ENCODE assay signal across 8 mouse cellular contexts in genomic region chr1:55052355-55052953, GRCm38 (mm10). TPM values are rescaled to one million over a fixed set of nuclear protein-coding genes. Genes with fewer than 3 reads are reported as not detected.
DNase-seq lines count a peak whose midpoint lies in the region; ATAC-seq and TF ChIP-seq lines count a peak whose summit lies in the region.

Coq10b (plus strand) TSS chr1:55052770.

- peak; percentile 100 for ATAC-seq in forebrain, embryonic 11.5 days (replicated peaks; ENCODE audit: low FRiP score)
- ATAC-seq in heart, embryonic 16.5 days (replicated peaks; ENCODE audit: extremely low read depth, insufficient read depth, low FRiP score): peak; percentile 100
- ATAC-seq in liver, embryonic 15.5 days (ENCODE audit: insufficient read depth): peak; percentile 97
- ATAC-seq in neural tube, embryonic 12.5 days (ENCODE audit: low FRiP score, low read depth): peak; percentile 100

- TF ChIP-seq POLR2A in CH12.LX (IDR thresholded peaks at IDR 0.05; ENCODE audit: low read depth, low read length): peak; percentile 72; the same call in 1 of the 2 replicates

- no peak for TF ChIP-seq EP300 in CH12.LX (IDR thresholded peaks at IDR 0.05; ENCODE audit: low read length)

- no peaks in the 10 kb centered on the region for H3K79me2 ChIP-seq in CH12.LX (replicated peaks; ENCODE audit: control insufficient read depth, extremely low read depth, insufficient read depth, poor library complexity, severe bottlenecking)

- peaks cover 0 to 4% of the 10 kb centered on the region in 2 experiments for H3K36me3 ChIP-seq in CH12.LX (replicated peaks in 1 of 2; ENCODE audit: control insufficient read depth in 1 of 2, insufficient read depth in 1 of 2, low read length in 1 of 2)
- H3K36me3 ChIP-seq in forebrain, embryonic 11.5 days (ENCODE audit: control insufficient read depth, insufficient read depth, low read length): no peaks in the 10 kb centered on the region
- peaks cover 6% of the 10 kb centered on the region; the same call in 1 of the 2 replicates for H3K36me3 ChIP-seq in heart, embryonic 16.5 days (ENCODE audit: control insufficient read depth, insufficient read depth)
- H3K36me3 ChIP-seq in liver, embryonic 15.5 days (replicated peaks): peaks cover 6% of the 10 kb centered on the region; the same call in 1 of the 2 replicates
- peaks cover 9% of the 10 kb centered on the region for H3K36me3 ChIP-seq in neural tube, embryonic 12.5 days

- H3K9me3 ChIP-seq in CH12.LX (replicated peaks; ENCODE audit: low read length): peaks cover 5% of the 10 kb centered on the region
- no peaks in the 10 kb centered on the region for H3K9me3 ChIP-seq in forebrain, embryonic 11.5 days (ENCODE audit: control insufficient read depth, low read length)
- H3K9me3 ChIP-seq in heart, embryonic 16.5 days (replicated peaks; ENCODE audit: control insufficient read depth, low read length): no peaks in the 10 kb centered on the region
- no peaks in the 10 kb centered on the region for H3K9me3 ChIP-seq in liver, embryonic 15.5 days (replicated peaks)
- no peaks in the 10 kb centered on the region for H3K9me3 ChIP-seq in neural tube, embryonic 12.5 days

- WGBS in forebrain, embryonic 11.5 days: under 1% methylated on average over 45 of the region's 46 CpGs
- under 1% methylated on average over 46 of the region's 46 CpGs for WGBS in heart, embryonic 16.5 days
- under 1% methylated on average over 46 of the region's 46 CpGs for WGBS in liver, embryonic 15.5 days (ENCODE audit: insufficient replicate concordance)
- under 1% methylated on average over 46 of the region's 46 CpGs for WGBS in neural tube, embryonic 12.5 days

- in situ Hi-C loops in CH12.LX (cut with MboI; ENCODE audit: low pct_ligation_motif_present, low pct_unique_long_range_greater_than_20kb, low sequenced_read_pairs): no loop called here

- peak within 1 kb of the TSS; percentile 64 to 81 (median 79) for H3K4me3 ChIP-seq in CH12.LX (replicated peaks in 1 of 3; ENCODE audit: low read depth in 2 of 3, low read length in 2 of 3, poor library complexity in 1 of 3)
- peak within 1 kb of the TSS; percentile 89 for H3K4me3 ChIP-seq in forebrain, embryonic 11.5 days (ENCODE audit: low read depth, low read length)
- peak within 1 kb of the TSS; percentile 85 for H3K4me3 ChIP-seq in heart, embryonic 16.5 days (ENCODE audit: low read length)
- peak within 1 kb of the TSS; percentile 86 for H3K4me3 ChIP-seq in liver, embryonic 15.5 days (replicated peaks)
- peak within 1 kb of the TSS; percentile 84 for H3K4me3 ChIP-seq in neural tube, embryonic 12.5 days

- dilution Hi-C loops in CH12.LX (cut with MboI; ENCODE audit: extremely low pct_ligation_motif_present, extremely low pct_unique_long_range_greater_than_20kb, low sequenced_read_pairs): no loop called here

- H3K27me3 ChIP-seq in CH12.LX (replicated peaks): no peaks in the 10 kb centered on the region
- no peaks in the 10 kb centered on the region for H3K27me3 ChIP-seq in forebrain, embryonic 11.5 days (ENCODE audit: control insufficient read depth, insufficient read depth, low read length)
- no peaks in the 10 kb centered on the region for H3K27me3 ChIP-seq in heart, embryonic 16.5 days (ENCODE audit: control insufficient read depth, insufficient read depth, low read length)
- H3K27me3 ChIP-seq in liver, embryonic 15.5 days: no peaks in the 10 kb centered on the region
- H3K27me3 ChIP-seq in neural tube, embryonic 12.5 days (replicated peaks): no peaks in the 10 kb centered on the region

- no peak within 1 kb of the TSS for H3K27ac ChIP-seq in CH12.LX (ENCODE audit: insufficient read depth, low read depth)
- H3K27ac ChIP-seq in forebrain, embryonic 11.5 days (ENCODE audit: low read depth, low read length): peak within 1 kb of the TSS; percentile 62
- peak within 1 kb of the TSS; percentile 90 for H3K27ac ChIP-seq in heart, embryonic 16.5 days (ENCODE audit: low read length)
- H3K27ac ChIP-seq in liver, embryonic 15.5 days (replicated peaks): peak within 1 kb of the TSS; percentile 99
- H3K27ac ChIP-seq in neural tube, embryonic 12.5 days: peak within 1 kb of the TSS; percentile 54

- peak within 1 kb of the TSS; percentile 58 for H3K9ac ChIP-seq in CH12.LX (ENCODE audit: insufficient read depth, low read depth)
- H3K9ac ChIP-seq in forebrain, embryonic 11.5 days (ENCODE audit: low read length): peak within 1 kb of the TSS; percentile 74
- peak within 1 kb of the TSS; percentile 76 for H3K9ac ChIP-seq in heart, embryonic 16.5 days (ENCODE audit: low read length)
- peak within 1 kb of the TSS; percentile 79 for H3K9ac ChIP-seq in liver, embryonic 15.5 days
- H3K9ac ChIP-seq in neural tube, embryonic 12.5 days: peak within 1 kb of the TSS; percentile 78

- peak; percentile 95 for DNase-seq in CH12.LX (ENCODE audit: extremely low read depth)
- DNase-seq in c-Kit-positive CD71-positive TER-119-negative erythroid progenitor cells, embryonic 14.5 days (ENCODE audit: low read depth): peak; percentile 96
- peak; percentile 99 for DNase-seq in forebrain, embryonic 11.5 days (ENCODE audit: low spot score)
- DNase-seq in kidney, postnatal 36 days: peak; percentile 99
- peak; percentile 98 for DNase-seq in telencephalon, adult 2 months (ENCODE audit: low read depth, low spot score)

- H3K4me2 ChIP-seq in CH12.LX (ENCODE audit: insufficient read depth, low read depth, poor library complexity, severe bottlenecking): peak within 1 kb of the TSS; percentile 76
- peak within 1 kb of the TSS; percentile 92 for H3K4me2 ChIP-seq in forebrain, embryonic 11.5 days (ENCODE audit: low read depth, low read length, severe bottlenecking)
- peak within 1 kb of the TSS; percentile 93 for H3K4me2 ChIP-seq in heart, embryonic 16.5 days (ENCODE audit: low read depth, low read length)
- H3K4me2 ChIP-seq in liver, embryonic 15.5 days: peak within 1 kb of the TSS; percentile 94
- H3K4me2 ChIP-seq in neural tube, embryonic 12.5 days (replicated peaks): peak within 1 kb of the TSS; percentile 78

- TF ChIP-seq CTCF in CH12.LX (conservative IDR thresholded peaks at IDR 0.05 in 1 of 2, IDR thresholded peaks at IDR 0.05 in 1 of 2; ENCODE audit: low read depth in 2 of 2, low read length in 2 of 2): no peak

- H3K4me1 ChIP-seq in CH12.LX (ENCODE audit: control insufficient read depth in 1 of 2, insufficient read depth in 2 of 2): peaks cover 3 to 40% of the 10 kb centered on the region in 2 experiments
- H3K4me1 ChIP-seq in forebrain, embryonic 11.5 days (replicated peaks; ENCODE audit: control insufficient read depth, insufficient read depth, low read length): peaks cover 10% of the 10 kb centered on the region
- peaks cover 14% of the 10 kb centered on the region for H3K4me1 ChIP-seq in heart, embryonic 16.5 days (ENCODE audit: control insufficient read depth, insufficient read depth, low read length)
- H3K4me1 ChIP-seq in liver, embryonic 15.5 days (replicated peaks): peaks cover 29% of the 10 kb centered on the region
- peaks cover 6% of the 10 kb centered on the region for H3K4me1 ChIP-seq in neural tube, embryonic 12.5 days

- no peak for TF ChIP-seq RAD21 in CH12.LX (IDR thresholded peaks at IDR 0.05; ENCODE audit: low read depth, low read length)

TF ChIP-seq in CH12.LX, 34 proteins besides CTCF, POLR2A, EP300 and RAD21 (continues in another document):
- TF ChIP-seq MAFK (IDR thresholded peaks at IDR 0.05; ENCODE audit: insufficient replicate concordance, low read length) (no peak), CHD1 (IDR thresholded peaks at IDR 0.05; ENCODE audit: low read depth, low read length) (no peak), MEF2A (IDR thresholded peaks at IDR 0.05; ENCODE audit: borderline replicate concordance, low read depth, low read length) (peak; percentile 33; the same call in 1 of the 2 replicates), E2F4 (IDR thresholded peaks at IDR 0.05; ENCODE audit: insufficient replicate concordance, low read depth, low read length) (no peak), PAX5 (IDR thresholded peaks at IDR 0.05; ENCODE audit: low read length) (no peak), ZMIZ1 (IDR thresholded peaks at IDR 0.05; ENCODE audit: low read depth, low read length) (peak; percentile 24; the same call in 1 of the 2 replicates), SMC3 (IDR thresholded peaks at IDR 0.05; ENCODE audit: low read depth, low read length) (no peak), NRF1 (IDR thresholded peaks at IDR 0.05; ENCODE audit: low read depth, low read length) (peak; percentile 70), CHD2 (IDR thresholded peaks at IDR 0.05; ENCODE audit: low read length) (0 out of 2 replicates have a peak, but pooled peaks have one; percentile 18), MXI1 (IDR thresholded peaks at IDR 0.05; ENCODE audit: low read depth, low read length) (peak; percentile 71; the same call in 1 of the 2 replicates), KAT2A (IDR thresholded peaks at IDR 0.05; ENCODE audit: insufficient replicate concordance, low read length) (peak; percentile 46; the same call in 1 of the 2 replicates), ZC3H11A (IDR thresholded peaks at IDR 0.05; ENCODE audit: low read depth, low read length) (no peak), JUND (conservative IDR thresholded peaks at IDR 0.05; ENCODE audit: low read depth, low read length) (no peak), TCF12 (IDR thresholded peaks at IDR 0.05; ENCODE audit: low read depth, low read length) (peak; percentile 51; the same call in 1 of the 2 replicates), GABPA (IDR thresholded peaks at IDR 0.05; ENCODE audit: insufficient replicate concordance, low read depth, low read length) (peak; percentile 72), MAX (IDR thresholded peaks at IDR 0.05; ENCODE audit: low read length) (peak; percentile 96), UBTF (IDR thresholded peaks at IDR 0.05; ENCODE audit: low read depth, low read length) (no peak), SIN3A (IDR thresholded peaks at IDR 0.05; ENCODE audit: low read length) (peak; percentile 63; the same call in 1 of the 2 replicates), TBP (conservative IDR thresholded peaks at IDR 0.05; ENCODE audit: low read depth, low read length) (no peak), BHLHE40 (IDR thresholded peaks at IDR 0.05; ENCODE audit: low read depth, low read length) (peak; percentile 84), RCOR1 (conservative IDR thresholded peaks at IDR 0.05; ENCODE audit: low read depth, low read length) (0 out of 2 replicates have a peak, but pooled peaks have one; percentile 17), ETS1 (conservative IDR thresholded peaks at IDR 0.05; ENCODE audit: low read depth, low read length) (peak; percentile 49)

RNA-seq across cellular contexts. Expression of gene Coq10b, which starts in this region (rescaled TPM):
- total RNA-seq in CH12.LX (2012; rRNA removed) (3.0 and 7.0 TPM in 2 replicates), CH12.LX (2014; rRNA removed) (14.4 and 15.5 TPM in 2 replicates)
- polyA plus RNA-seq in CH12.LX (2012; ENCODE audit: insufficient read length, low read depth): 6.2 and 7.0 TPM in 2 replicates
- 30.9 and 32.9 TPM in 2 replicates for polyA plus RNA-seq in forebrain, embryonic 11.5 days (2014; fragmentation: Nextera tagmentation; extraction: Ambion mirVana)
- 18.7 and 20.3 TPM in 2 replicates for polyA plus RNA-seq in heart, embryonic 16.5 days (2015; fragmentation: Nextera tagmentation; extraction: Ambion mirVana)
- polyA plus RNA-seq in liver, embryonic 15.5 days (2015; fragmentation: Nextera tagmentation; extraction: Ambion mirVana): 13.0 and 13.3 TPM in 2 replicates
- polyA plus RNA-seq in neural tube, embryonic 12.5 days (2016; fragmentation: Nextera tagmentation; extraction: Ambion mirVana): 30.4 and 31.5 TPM in 2 replicates
